Comparison of ENCODE assay signal across 8 mouse cellular contexts in the genomic region with DNA sequence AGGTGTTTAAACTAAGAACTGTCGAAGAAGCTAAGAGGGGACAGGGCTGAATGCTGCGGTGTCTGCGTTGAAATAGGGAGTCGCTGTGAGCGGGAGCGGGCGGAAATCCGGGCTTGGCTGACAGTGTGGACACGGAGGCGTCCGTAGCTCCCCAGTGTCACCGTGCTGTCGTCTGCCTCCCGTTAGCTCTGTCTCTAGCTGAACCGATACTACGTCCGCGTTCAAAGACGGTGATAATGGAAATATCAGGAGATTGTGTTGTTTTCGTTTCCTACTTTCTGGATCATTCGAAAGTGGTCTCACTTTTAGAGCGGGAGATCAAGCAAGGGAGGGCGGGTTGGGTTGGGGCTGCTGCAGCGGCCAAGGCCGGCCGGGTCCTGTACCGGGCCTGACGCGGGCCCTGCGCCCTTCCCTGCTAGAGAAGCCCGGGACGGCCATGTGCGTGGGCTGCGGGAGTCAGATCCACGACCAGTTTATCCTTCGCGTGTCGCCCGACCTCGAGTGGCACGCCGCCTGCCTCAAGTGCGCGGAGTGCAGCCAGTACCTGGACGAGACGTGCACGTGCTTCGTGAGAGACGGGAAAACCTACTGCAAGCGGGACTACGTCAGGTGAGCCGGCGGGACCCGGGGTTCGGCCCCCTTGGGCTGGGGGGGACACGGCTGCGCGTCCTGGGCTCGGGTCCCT. TPM values are rescaled to one million over a fixed set of nuclear protein-coding genes. Genes with fewer than 3 reads are reported as not detected.
DNase-seq lines count a peak whose midpoint lies in the region; ATAC-seq and TF ChIP-seq lines count a peak whose summit lies in the region.

No protein-coding gene starts in this region.

- H3K27ac ChIP-seq in liver, adult 2 months (replicated peaks; ENCODE audit: insufficient read depth, low read depth, low read length), result no peak overlapping the region
- H3K27ac ChIP-seq in bone marrow macrophage, adult 2 months (ENCODE audit: insufficient read depth, low read depth, low read length), result no peak overlapping the region
- H3K27ac ChIP-seq in forebrain, embryonic 13.5 days, result no peak overlapping the region
- H3K27ac ChIP-seq in liver, embryonic 16.5 days (ENCODE audit: low read length), result no peak overlapping the region
- H3K27ac ChIP-seq in stomach, embryonic 14.5 days (ENCODE audit: low read length), result peak overlapping the region; percentile 59; the same call in 1 of the 2 replicates

- H3K4me1 ChIP-seq in liver, adult 2 months (ENCODE audit: control insufficient read depth, insufficient read depth, low read length), result peaks cover 4% of the 10 kb centered on the region
- no peaks in the 10 kb centered on the region; the same call in 1 of the 2 replicates for H3K4me1 ChIP-seq in bone marrow macrophage, adult 2 months (ENCODE audit: control insufficient read depth, insufficient read depth, low read length)
- H3K4me1 ChIP-seq in forebrain, embryonic 13.5 days, result peaks cover 52% of the 10 kb centered on the region
- H3K4me1 ChIP-seq in liver, embryonic 16.5 days (ENCODE audit: control insufficient read depth, low read depth, low read length), result peaks cover 21% of the 10 kb centered on the region
- H3K4me1 ChIP-seq in stomach, embryonic 14.5 days (ENCODE audit: control insufficient read depth, insufficient read depth, low read length), result peaks cover 23% of the 10 kb centered on the region

- TF ChIP-seq POLR2A in liver, adult 2 months (IDR thresholded peaks at IDR 0.05; ENCODE audit: extremely low read depth, insufficient read depth, low read length), result no peak
- TF ChIP-seq POLR2A in bone marrow macrophage, adult 2 months (IDR thresholded peaks at IDR 0.05; ENCODE audit: borderline replicate concordance, low read depth, low read length), result no peak

- no peak for TF ChIP-seq CTCF in liver, adult 2 months (IDR thresholded peaks at IDR 0.05; ENCODE audit: low read depth, low read length)
- no peak for TF ChIP-seq CTCF in bone marrow macrophage, adult 2 months (IDR thresholded peaks at IDR 0.05; ENCODE audit: low read depth, low read length)

- no peak for ATAC-seq in forebrain, embryonic 13.5 days
- ATAC-seq in liver, embryonic 16.5 days (ENCODE audit: low read depth), result no peak
- no peak for ATAC-seq in stomach, embryonic 14.5 days (ENCODE audit: insufficient number of reproducible peaks, insufficient read depth, low FRiP score, low read depth)

- WGBS in liver, adult 2 months, result 3% methylated on average over 59 of the region's 59 CpGs
- under 1% methylated on average over 59 of the region's 59 CpGs for WGBS in forebrain, embryonic 13.5 days
- WGBS in liver, embryonic 16.5 days (ENCODE audit: insufficient replicate concordance), result 1% methylated on average over 58 of the region's 59 CpGs
- under 1% methylated on average over 59 of the region's 59 CpGs for WGBS in stomach, embryonic 14.5 days

- H3K36me3 ChIP-seq in liver, adult 2 months (ENCODE audit: control insufficient read depth, insufficient read depth, low read length), result no peaks in the 10 kb centered on the region
- no peaks in the 10 kb centered on the region for H3K36me3 ChIP-seq in forebrain, embryonic 13.5 days (ENCODE audit: poor library complexity, severe bottlenecking)
- H3K36me3 ChIP-seq in liver, embryonic 16.5 days (ENCODE audit: control insufficient read depth, insufficient read depth), result no peaks in the 10 kb centered on the region
- no peaks in the 10 kb centered on the region for H3K36me3 ChIP-seq in stomach, embryonic 14.5 days (ENCODE audit: control insufficient read depth, insufficient read depth, low read length)

- peaks cover 69% of the 10 kb centered on the region for H3K27me3 ChIP-seq in liver, adult 2 months (ENCODE audit: control insufficient read depth, insufficient read depth, low read length)
- peaks cover 98% of the 10 kb centered on the region for H3K27me3 ChIP-seq in forebrain, embryonic 13.5 days
- peaks cover 100% of the 10 kb centered on the region for H3K27me3 ChIP-seq in liver, embryonic 16.5 days (ENCODE audit: control insufficient read depth, insufficient read depth, low read depth, low read length)
- peaks cover 13% of the 10 kb centered on the region; the same call in 1 of the 2 replicates for H3K27me3 ChIP-seq in stomach, embryonic 14.5 days (ENCODE audit: control insufficient read depth, insufficient read depth, low read length)

- no peaks in the 10 kb centered on the region for H3K9me3 ChIP-seq in forebrain, embryonic 13.5 days (replicated peaks)
- peaks cover 3% of the 10 kb centered on the region for H3K9me3 ChIP-seq in liver, embryonic 16.5 days (replicated peaks; ENCODE audit: control insufficient read depth, low read length)
- H3K9me3 ChIP-seq in stomach, embryonic 14.5 days (ENCODE audit: control insufficient read depth, low read depth, low read length), result no peaks in the 10 kb centered on the region

- H3K4me3 ChIP-seq in liver, adult 2 months (ENCODE audit: insufficient read depth, low read depth, low read length), result peak overlapping the region; percentile 6; the same call in 1 of the 2 replicates
- peak overlapping the region; percentile 48 for H3K4me3 ChIP-seq in bone marrow macrophage, adult 2 months (ENCODE audit: insufficient read depth, low read length)
- peak overlapping the region; percentile 44 for H3K4me3 ChIP-seq in forebrain, embryonic 13.5 days
- H3K4me3 ChIP-seq in liver, embryonic 16.5 days (ENCODE audit: low read depth, low read length), result peak overlapping the region; percentile 29
- H3K4me3 ChIP-seq in stomach, embryonic 14.5 days (ENCODE audit: low read depth, low read length), result peak overlapping the region; percentile 49

- H3K79me2 ChIP-seq in liver, adult 2 months (ENCODE audit: control insufficient read depth, insufficient read depth, low read length), result no peaks in the 10 kb centered on the region

- DNase-seq in liver, adult 2 months (ENCODE audit: extremely low read depth, low read depth, low spot score), result no peak
- DNase-seq in liver, result no peak
- peak; percentile 60 for DNase-seq in induced T-regulatory cell, adult 2 months (ENCODE audit: low read depth)
- DNase-seq in left cerebral cortex, adult 11 months (ENCODE audit: low spot score), result no peak

- H3K4me2 ChIP-seq in forebrain, embryonic 13.5 days, result peak overlapping the region; percentile 71
- peak overlapping the region; percentile 41 for H3K4me2 ChIP-seq in liver, embryonic 16.5 days (ENCODE audit: low read depth, low read length)
- H3K4me2 ChIP-seq in stomach, embryonic 14.5 days (replicated peaks; ENCODE audit: low read depth, low read length), result peak overlapping the region; percentile 80

- no peak overlapping the region for H3K9ac ChIP-seq in liver, adult 2 months (ENCODE audit: low read depth, low read length)
- H3K9ac ChIP-seq in forebrain, embryonic 13.5 days, result no peak overlapping the region
- H3K9ac ChIP-seq in liver, embryonic 16.5 days (ENCODE audit: low read depth, low read length), result no peak overlapping the region
- H3K9ac ChIP-seq in stomach, embryonic 14.5 days (replicated peaks; ENCODE audit: low read depth, low read length), result peak overlapping the region; percentile 55

RNA-seq across cellular contexts. Expression of a gene that starts 3.4 kb away (rescaled TPM):
- total RNA-seq in liver, adult 2 months (2014; rRNA removed), result not detected in 2 replicates
- polyA plus RNA-seq in liver, adult 2 months (2012; rRNA removed), result not detected in 2 replicates
- not detected in 2 replicates for polyA plus RNA-seq in bone marrow macrophage, adult 2 months (2012; ENCODE audit: insufficient read depth, insufficient read length, missing spikeins)
- polyA plus RNA-seq in forebrain, embryonic 13.5 days (2015; fragmentation: Nextera tagmentation; extraction: Ambion mirVana), result 0.19 TPM in 1 of 2 replicates, not detected in the other
- polyA plus RNA-seq in liver, embryonic 16.5 days (2015; fragmentation: Nextera tagmentation; extraction: Ambion mirVana), result 0.06 and 0.22 TPM in 2 replicates
- polyA plus RNA-seq in stomach, embryonic 14.5 days (2014; fragmentation: Nextera tagmentation; extraction: Ambion mirVana), result 7.7 and 9.3 TPM in 2 replicates

RNA-seq across cellular contexts. Expression of a gene that starts 29.8 kb away (rescaled TPM):
- total RNA-seq in liver, adult 2 months (2014; rRNA removed), result 256 and 268 TPM in 2 replicates
- 187 and 220 TPM in 2 replicates for polyA plus RNA-seq in liver, adult 2 months (2012; rRNA removed)
- 70.4 and 70.5 TPM in 2 replicates for polyA plus RNA-seq in bone marrow macrophage, adult 2 months (2012; ENCODE audit: insufficient read depth, insufficient read length, missing spikeins)
- polyA plus RNA-seq in forebrain, embryonic 13.5 days (2015; fragmentation: Nextera tagmentation; extraction: Ambion mirVana), result 119 and 129 TPM in 2 replicates
- 236 and 247 TPM in 2 replicates for polyA plus RNA-seq in liver, embryonic 16.5 days (2015; fragmentation: Nextera tagmentation; extraction: Ambion mirVana)
- 224 and 233 TPM in 2 replicates for polyA plus RNA-seq in stomach, embryonic 14.5 days (2014; fragmentation: Nextera tagmentation; extraction: Ambion mirVana)
